Mouse (Mus musculus): ENCODE results near the gene Zbtb20.

The Zbtb20 gene

GRCm38 (mm10) chr16:43535912-43536311 lies 660.2 kb downstream of the Zbtb20 start:
- DNase-seq: no peak

- DNase-seq: no peak
These were observed 661.5 kb downstream of the Zbtb20 start for GRCm38 (mm10) chr16:43537163-43537562.

GRCm38 (mm10) chr16:43539659-43540096 lies 664.0 kb downstream of the Zbtb20 start:
- DNase-seq: no peak

- DNase-seq: no peak
These were observed 664.4 kb downstream of the Zbtb20 start for GRCm38 (mm10) chr16:43540108-43540507.

- DNase-seq: no peak
These were observed 665.0 kb downstream of the Zbtb20 start for GRCm38 (mm10) chr16:43540546-43541167.

GRCm38 (mm10) chr16:43545261-43545660 lies 669.6 kb downstream of the Zbtb20 start:
- no peak for DNase-seq

- DNase-seq: no peak
These were observed 671.9 kb downstream of the Zbtb20 start for GRCm38 (mm10) chr16:43547323-43548180.

- DNase-seq: no peak
These were observed 673.1 kb downstream of the Zbtb20 start for GRCm38 (mm10) chr16:43548774-43549173.

- DNase-seq: no peak
These were observed 673.9 kb downstream of the Zbtb20 start for GRCm38 (mm10) chr16:43549425-43550089.

GRCm38 (mm10) chr16:43552443-43552842 lies 676.8 kb downstream of the Zbtb20 start:
- DNase-seq: no peak

GRCm38 (mm10) chr16:43557385-43557784 lies 681.7 kb downstream of the Zbtb20 start:
- no peak for DNase-seq

- DNase-seq: no peak
These were observed 685.6 kb downstream of the Zbtb20 start for GRCm38 (mm10) chr16:43561330-43561729.

GRCm38 (mm10) chr16:43561956-43562355 lies 686.3 kb downstream of the Zbtb20 start:
- DNase-seq: no peak

- DNase-seq: no peak
These were observed 690.2 kb downstream of the Zbtb20 start for GRCm38 (mm10) chr16:43565872-43566271.

GRCm38 (mm10) chr16:43566511-43566910 lies 690.8 kb downstream of the Zbtb20 start:
- DNase-seq: no peak

GRCm38 (mm10) chr16:43571376-43572081 lies 695.8 kb downstream of the Zbtb20 start:
- no peak for DNase-seq

- no peak for DNase-seq
These were observed 696.5 kb downstream of the Zbtb20 start for GRCm38 (mm10) chr16:43572171-43572570.

- DNase-seq: no peak
These were observed 697.1 kb downstream of the Zbtb20 start for GRCm38 (mm10) chr16:43572766-43573165.

- no peak for DNase-seq
These were observed 697.6 kb downstream of the Zbtb20 start for GRCm38 (mm10) chr16:43573181-43573833.

- DNase-seq: peak; percentile 93
These were observed 698.5 kb downstream of the Zbtb20 start for GRCm38 (mm10) chr16:43574006-43574764.

- peak; percentile 36 for DNase-seq
These were observed 699.4 kb downstream of the Zbtb20 start for GRCm38 (mm10) chr16:43575066-43575465.

GRCm38 (mm10) chr16:43575507-43575906 lies 699.8 kb downstream of the Zbtb20 start:
- DNase-seq: no peak
